Mouse (Mus musculus) embryonic facial prominence, embryonic 10.5 days (tissue): ENCODE results near the gene Syne1. TPM values are rescaled to one million over a fixed set of nuclear protein-coding genes. Genes with fewer than 3 reads are reported as not detected.

Experiments
- DNase-seq: peaks from one replicate; pipeline ENCODE4 v3.0.0-alpha.2; 2017; ENCODE audit warnings: low spot score
- H3K27ac ChIP-seq: fragments of 300-500 bp; sonication (generic); replicated peaks from 2 replicates; pipeline ENCODE4 v1.5.1; 2016; ENCODE audit warnings: mild to moderate bottlenecking
- H3K27me3 ChIP-seq: fragments of 300-500 bp; sonication (generic); replicated peaks from 2 replicates; pipeline ENCODE4 v1.6.1; 2016; ENCODE audit warnings: low read depth, mild to moderate bottlenecking; ENCODE audit not compliant: poor library complexity, severe bottlenecking
- H3K36me3 ChIP-seq: fragments of 300-500 bp; sonication (generic); replicated peaks from 2 replicates; pipeline ENCODE4 v1.6.1; 2016; ENCODE audit warnings: mild to moderate bottlenecking, moderate library complexity
- H3K4me1 ChIP-seq: fragments of 300-500 bp; sonication (generic); 2 replicates; pipeline ENCODE4 v1.6.1; 2016
- H3K4me3 ChIP-seq: fragments of 300-500 bp; sonication (generic); 2 replicates; pipeline ENCODE4 v1.5.1; 2016; ENCODE audit warnings: mild to moderate bottlenecking, moderate library complexity
- H3K9me3 ChIP-seq: fragments of 300-500 bp; sonication (generic); 2 replicates; pipeline ENCODE4 v1.6.1; 2016; ENCODE audit warnings: mild to moderate bottlenecking
- WGBS: fragments of 180-500 bp; shearing (Covaris S2); methylation state at CpG from one replicate; pipeline ENCODE4 v1.1.7; 2016; 5-methylcytosine and 5-hydroxymethylcytosine counted together
- polyA plus RNA-seq: library from polyadenylated mRNA; unstranded; fragments of >200 nt; fragmentation: Nextera tagmentation; extraction: Ambion mirVana; gene quantifications from 2 replicates; pipeline ENCODE4 v1.2.1, GENCODE M21; 2016

Gene Syne1
- polyA plus RNA-seq, 1 experiment from 2014 or later = 2.5 TPM

- H3K4me1 ChIP-seq = no peaks in the 10 kb centered on the region
- no peak overlapping the region for H3K4me3 ChIP-seq
- no peaks in the 10 kb centered on the region for H3K36me3 ChIP-seq
- no peaks in the 10 kb centered on the region for H3K9me3 ChIP-seq
- H3K27me3 ChIP-seq = no peaks in the 10 kb centered on the region
- no peak for DNase-seq
- no peak overlapping the region for H3K27ac ChIP-seq
These were observed 97.5 kb downstream of the Syne1 start for GRCm38 (mm10) chr10:5453830-5454229.

- H3K27me3 ChIP-seq = no peaks in the 10 kb centered on the region
- 96% methylated on average over 2 of the region's 2 CpGs for WGBS
These were observed 101.3 kb downstream of the Syne1 start for GRCm38 (mm10) chr10:5449944-5450343.

GRCm38 (mm10) chr10:5447950-5448716 is 103.1 kb downstream of the Syne1 start:
- Histone ChIP-seq H3K9me3 (no peaks in the 10 kb centered on the region), H3K36me3 (no peaks in the 10 kb centered on the region), H3K27ac (no peak overlapping the region), H3K4me3 (no peak overlapping the region), H3K27me3 (no peaks in the 10 kb centered on the region), H3K4me1 (no peaks in the 10 kb centered on the region)
- no peak for DNase-seq
- WGBS = 74% methylated on average over 4 of the region's 4 CpGs

More at GRCm38 (mm10) chr10:5449944-5450343, 101.3 kb downstream of the Syne1 start:
- Histone ChIP-seq H3K4me1 (no peaks in the 10 kb centered on the region), H3K4me3 (no peak overlapping the region), H3K36me3 (no peaks in the 10 kb centered on the region), H3K9me3 (no peaks in the 10 kb centered on the region), H3K27ac (no peak overlapping the region)
- no peak for DNase-seq

GRCm38 (mm10) chr10:5445313-5445712 is 106.0 kb downstream of the Syne1 start:
- H3K27me3 ChIP-seq = no peaks in the 10 kb centered on the region
- no peaks in the 10 kb centered on the region for H3K36me3 ChIP-seq
- DNase-seq = no peak
- H3K27ac ChIP-seq = no peak overlapping the region
- no peaks in the 10 kb centered on the region for H3K4me1 ChIP-seq
- H3K9me3 ChIP-seq = no peaks in the 10 kb centered on the region
- WGBS = 92% methylated on average over 3 of the region's 3 CpGs
- no peak overlapping the region for H3K4me3 ChIP-seq

GRCm38 (mm10) chr10:5443020-5443419 is 108.3 kb downstream of the Syne1 start:
- no peak for DNase-seq
- no peaks in the 10 kb centered on the region for H3K9me3 ChIP-seq
- no peak overlapping the region for H3K27ac ChIP-seq
- 93% methylated on average over 2 of the region's 2 CpGs for WGBS
- H3K27me3 ChIP-seq = no peaks in the 10 kb centered on the region
- no peaks in the 10 kb centered on the region for H3K4me1 ChIP-seq
- H3K4me3 ChIP-seq = no peak overlapping the region
- no peaks in the 10 kb centered on the region for H3K36me3 ChIP-seq

GRCm38 (mm10) chr10:5439802-5440350 is 111.4 kb downstream of the Syne1 start:
- Histone ChIP-seq H3K27ac (no peak overlapping the region), H3K9me3 (no peaks in the 10 kb centered on the region), H3K4me3 (no peak overlapping the region), H3K4me1 (no peaks in the 10 kb centered on the region), H3K36me3 (no peaks in the 10 kb centered on the region), H3K27me3 (no peaks in the 10 kb centered on the region)
- no peak for DNase-seq
- 47% methylated on average over 2 of the region's 2 CpGs for WGBS

GRCm38 (mm10) chr10:5437766-5438165 is 113.5 kb downstream of the Syne1 start:
- no peak for DNase-seq
- 84% methylated on average over 2 of the region's 2 CpGs for WGBS
- H3K36me3 ChIP-seq = no peaks in the 10 kb centered on the region
- no peak overlapping the region for H3K27ac ChIP-seq
- H3K4me3 ChIP-seq = no peak overlapping the region
- no peaks in the 10 kb centered on the region for H3K4me1 ChIP-seq
- no peaks in the 10 kb centered on the region for H3K9me3 ChIP-seq
- no peaks in the 10 kb centered on the region for H3K27me3 ChIP-seq

GRCm38 (mm10) chr10:5423984-5424383 is 127.3 kb downstream of the Syne1 start:
- Histone ChIP-seq H3K9me3 (peaks cover 3% of the 10 kb centered on the region; the same call in 1 of the 2 replicates), H3K27me3 (no peaks in the 10 kb centered on the region), H3K27ac (no peak overlapping the region), H3K4me3 (no peak overlapping the region), H3K36me3 (no peaks in the 10 kb centered on the region), H3K4me1 (no peaks in the 10 kb centered on the region)
- DNase-seq = no peak
- 84% methylated on average over 4 of the region's 4 CpGs for WGBS

- Histone ChIP-seq H3K4me1 (no peaks in the 10 kb centered on the region), H3K4me3 (no peak overlapping the region), H3K27me3 (no peaks in the 10 kb centered on the region), H3K9me3 (no peaks in the 10 kb centered on the region), H3K27ac (no peak overlapping the region), H3K36me3 (no peaks in the 10 kb centered on the region)
- WGBS = 91% methylated on average over 3 of the region's 3 CpGs
- no peak for DNase-seq
These were observed 135.6 kb downstream of the Syne1 start for GRCm38 (mm10) chr10:5415730-5416129.

- no peaks in the 10 kb centered on the region for H3K36me3 ChIP-seq
- H3K9me3 ChIP-seq = no peaks in the 10 kb centered on the region
- DNase-seq = peak; percentile 12
- no peak overlapping the region for H3K4me3 ChIP-seq
- 76% methylated on average over 6 of the region's 6 CpGs for WGBS
- no peak overlapping the region for H3K27ac ChIP-seq
- no peaks in the 10 kb centered on the region for H3K27me3 ChIP-seq
- peaks cover 4% of the 10 kb centered on the region; the same call in 1 of the 2 replicates for H3K4me1 ChIP-seq
These were observed 167.0 kb downstream of the Syne1 start for GRCm38 (mm10) chr10:5384131-5384776.

- Histone ChIP-seq H3K4me3 (no peak overlapping the region), H3K9me3 (no peaks in the 10 kb centered on the region), H3K36me3 (no peaks in the 10 kb centered on the region), H3K27ac (no peak overlapping the region), H3K4me1 (peaks cover 4% of the 10 kb centered on the region; the same call in 1 of the 2 replicates), H3K27me3 (no peaks in the 10 kb centered on the region)
- DNase-seq = no peak
- WGBS = 92% methylated on average over 4 of the region's 4 CpGs
These were observed 169.7 kb downstream of the Syne1 start for GRCm38 (mm10) chr10:5381536-5381935.

GRCm38 (mm10) chr10:5378969-5379368 is 172.3 kb downstream of the Syne1 start:
- no peaks in the 10 kb centered on the region for H3K36me3 ChIP-seq
- no peaks in the 10 kb centered on the region for H3K27me3 ChIP-seq
- no peaks in the 10 kb centered on the region for H3K4me1 ChIP-seq
- WGBS = 85% methylated on average over 2 of the region's 2 CpGs
- no peak overlapping the region for H3K4me3 ChIP-seq
- DNase-seq = no peak
- H3K9me3 ChIP-seq = no peaks in the 10 kb centered on the region
- no peak overlapping the region for H3K27ac ChIP-seq

- Histone ChIP-seq H3K27me3 (no peaks in the 10 kb centered on the region), H3K4me1 (no peaks in the 10 kb centered on the region)
- 81% methylated on average over 4 of the region's 4 CpGs for WGBS
These were observed 181.7 kb downstream of the Syne1 start for GRCm38 (mm10) chr10:5369599-5369998.

More at GRCm38 (mm10) chr10:5369599-5369998, 181.7 kb downstream of the Syne1 start:
- no peaks in the 10 kb centered on the region for H3K9me3 ChIP-seq
- no peak overlapping the region for H3K27ac ChIP-seq
- DNase-seq = no peak
- no peaks in the 10 kb centered on the region for H3K36me3 ChIP-seq
- no peak overlapping the region for H3K4me3 ChIP-seq
